Mouse (Mus musculus) neural tube, embryonic 15.5 days (tissue): ENCODE measurements around the gene Tmem150c. TPM values are rescaled to one million over a fixed set of nuclear protein-coding genes. Genes with fewer than 3 reads are reported as not detected.

Experiments
- ATAC-seq: fragments of 200-750 bp; cut with Nextera tagmentation; 2 replicates; pipeline ENCODE4 v1.8.0; 2017; ENCODE audit warnings: mild to moderate bottlenecking, moderate TSS enrichment, moderate library complexity; ENCODE audit not compliant: low FRiP score
- H3K27ac ChIP-seq: fragments of 300-500 bp; sonication (generic); replicated peaks from 2 replicates; pipeline ENCODE4 v1.5.1; 2015; ENCODE audit warnings: mild to moderate bottlenecking, inconsistent platforms
- H3K27me3 ChIP-seq: fragments of 300-500 bp; sonication (generic); replicated peaks from 2 replicates; pipeline ENCODE4 v1.6.1; 2015; ENCODE audit warnings: inconsistent platforms
- H3K36me3 ChIP-seq: fragments of 300-500 bp; sonication (generic); 2 replicates; pipeline ENCODE4 v1.6.1; 2015; ENCODE audit warnings: inconsistent platforms
- H3K4me1 ChIP-seq: fragments of 300-500 bp; sonication (generic); 2 replicates; pipeline ENCODE4 v1.6.1; 2015; ENCODE audit warnings: inconsistent platforms
- H3K4me2 ChIP-seq: fragments of 300-500 bp; sonication (generic); 2 replicates; pipeline ENCODE4 v1.6.1; 2015; ENCODE audit warnings: inconsistent platforms, mild to moderate bottlenecking, moderate library complexity
- H3K4me3 ChIP-seq: fragments of 300-500 bp; sonication (generic); replicated peaks from 2 replicates; pipeline ENCODE4 v1.5.1; 2015; ENCODE audit warnings: mild to moderate bottlenecking, inconsistent platforms
- H3K9ac ChIP-seq: fragments of 300-500 bp; sonication (generic); replicated peaks from 2 replicates; pipeline ENCODE4 v1.6.1; 2015; ENCODE audit warnings: mild to moderate bottlenecking, inconsistent platforms
- H3K9me3 ChIP-seq: fragments of 300-500 bp; sonication (generic); replicated peaks from 2 replicates; pipeline ENCODE4 v1.6.1; 2016; ENCODE audit warnings: inconsistent platforms
- WGBS: fragments of 180-500 bp; shearing (Covaris S2); methylation state at CpG from one replicate; pipeline ENCODE4 v1.1.7; 2015; ENCODE audit warnings: mixed read lengths; 5-methylcytosine and 5-hydroxymethylcytosine counted together
- polyA plus RNA-seq: library from polyadenylated mRNA; unstranded; fragments of >200 nt; fragmentation: Nextera tagmentation; extraction: Ambion mirVana; gene quantifications from 2 replicates; pipeline ENCODE4 v1.2.1, GENCODE M21; 2015

Tmem150c gene
- polyA plus RNA-seq, 1 experiment from 2014 or later: 35.0 TPM

- Histone ChIP-seq H3K4me3 (no peak overlapping the region), H3K27ac (no peak overlapping the region), H3K4me1 (peaks cover 8% of the 10 kb centered on the region), H3K27me3 (no peaks in the 10 kb centered on the region), H3K9ac (no peak overlapping the region), H3K36me3 (no peaks in the 10 kb centered on the region), H3K9me3 (no peaks in the 10 kb centered on the region), H3K4me2 (no peak overlapping the region)
- 58% methylated on average over 7 of the region's 7 CpGs for WGBS
- ATAC-seq: no peak
These were observed 3.8 kb upstream of the Tmem150c start for GRCm38 (mm10) chr5:100163368-100163767.

GRCm38 (mm10) chr5:100162857-100163256, 3.2 kb upstream of the Tmem150c start:
- H3K36me3 ChIP-seq: no peaks in the 10 kb centered on the region
- H3K4me1 ChIP-seq: peaks cover 10% of the 10 kb centered on the region
- no peaks in the 10 kb centered on the region for H3K27me3 ChIP-seq
- H3K9me3 ChIP-seq: no peaks in the 10 kb centered on the region
- ATAC-seq: no peak
- no peak overlapping the region for H3K4me3 ChIP-seq
- H3K4me2 ChIP-seq: no peak overlapping the region
- 82% methylated on average over 3 of the region's 3 CpGs for WGBS
- H3K9ac ChIP-seq: no peak overlapping the region
- H3K27ac ChIP-seq: no peak overlapping the region

DNA sequence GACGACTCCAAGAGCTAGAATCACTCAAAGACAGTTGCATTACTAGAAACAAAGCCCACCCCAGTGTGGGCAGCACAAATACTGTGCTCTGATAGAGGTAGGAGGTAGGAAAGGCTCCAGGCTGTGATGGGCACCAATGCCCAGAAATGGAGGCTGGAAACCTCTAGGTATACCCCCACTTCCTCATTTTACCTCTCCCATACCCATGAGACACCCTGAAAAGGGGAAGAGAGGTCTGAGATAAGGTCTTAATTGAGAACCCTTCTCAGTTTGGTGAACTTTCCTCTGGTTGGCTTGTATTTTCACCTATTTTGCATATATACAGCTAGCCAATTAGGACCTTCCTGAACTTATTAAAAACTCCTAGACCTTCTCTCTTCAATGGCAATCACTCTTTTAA, 2.4 kb upstream of the Tmem150c start:
- Histone ChIP-seq H3K9me3 (no peaks in the 10 kb centered on the region), H3K9ac (no peak overlapping the region), H3K4me2 (no peak overlapping the region), H3K4me1 (peaks cover 14% of the 10 kb centered on the region), H3K36me3 (no peaks in the 10 kb centered on the region), H3K27ac (no peak overlapping the region), H3K4me3 (no peak overlapping the region), H3K27me3 (no peaks in the 10 kb centered on the region)
- ATAC-seq: no peak
- WGBS: 69% methylated on average over 1 of the region's 1 CpGs

DNA sequence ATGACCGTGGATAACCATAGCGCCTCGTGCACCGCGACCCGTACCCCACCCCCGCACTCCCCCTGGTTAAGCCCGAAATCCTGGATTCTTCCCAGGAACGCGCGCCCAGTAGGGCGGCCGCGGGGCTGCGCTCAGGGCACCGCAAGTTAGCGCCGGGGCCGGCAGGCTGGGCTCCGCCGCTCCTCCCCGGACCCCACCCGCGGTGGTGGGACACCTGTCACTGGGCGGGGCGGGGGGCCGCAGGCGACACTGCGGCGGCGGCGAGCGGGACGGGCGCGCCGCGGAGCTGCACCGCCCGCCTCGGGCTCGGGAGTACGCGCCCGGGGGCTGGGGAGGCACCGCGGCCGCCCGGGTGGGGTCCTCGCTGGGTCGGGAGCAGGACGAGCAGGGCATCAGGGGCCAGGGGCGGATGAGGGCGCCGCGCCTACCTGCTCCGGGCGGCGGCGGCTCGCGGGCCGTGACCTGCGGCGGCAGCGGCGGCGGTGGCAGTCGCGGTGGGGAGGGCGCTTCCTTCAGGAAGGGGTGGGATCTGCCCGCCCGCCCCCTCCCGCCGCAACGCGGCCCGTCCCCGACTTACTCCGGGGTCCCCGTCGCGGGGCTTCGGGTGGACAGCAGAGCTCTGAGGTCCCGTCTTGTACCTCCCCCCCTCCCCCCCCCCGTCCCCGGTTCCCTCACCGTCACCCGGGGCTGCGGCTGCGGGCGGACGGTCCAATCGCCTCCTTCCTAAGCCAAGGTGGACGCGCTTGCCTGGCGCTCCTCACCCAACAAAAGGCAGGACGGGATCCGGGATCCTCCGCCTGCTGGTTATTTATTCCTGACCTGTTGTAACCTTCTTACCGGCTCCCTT, 594 bp downstream of the Tmem150c start:
- Histone ChIP-seq H3K4me2 (peak overlapping the region; percentile 93), H3K4me3 (peak overlapping the region; percentile 86), H3K36me3 (no peaks in the 10 kb centered on the region), H3K9me3 (no peaks in the 10 kb centered on the region), H3K27me3 (no peaks in the 10 kb centered on the region), H3K27ac (peak overlapping the region; percentile 73), H3K4me1 (peaks cover 19% of the 10 kb centered on the region), H3K9ac (peak overlapping the region; percentile 79)
- ATAC-seq: peak; percentile 81
- WGBS: under 1% methylated on average over 60 of the region's 101 CpGs

DNA sequence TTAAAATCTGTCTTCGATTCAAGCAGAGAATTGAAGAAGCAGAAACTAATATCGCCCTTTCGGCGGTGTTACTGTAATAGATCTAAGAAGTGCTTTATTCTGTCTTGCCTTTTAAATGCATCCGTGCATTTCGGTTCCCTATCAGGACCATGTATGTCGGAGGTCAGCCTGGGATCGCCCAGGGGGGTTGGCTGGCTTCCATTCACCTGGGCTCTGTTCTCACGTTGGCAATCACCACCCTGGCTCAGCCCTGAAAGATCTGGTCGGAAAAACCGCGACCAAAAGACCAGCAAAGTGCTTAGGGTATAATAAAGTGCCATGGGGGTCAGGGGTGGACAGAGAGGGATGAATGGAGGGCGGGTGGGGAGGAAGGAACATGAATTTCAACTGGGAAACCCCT, 1.3 kb downstream of the Tmem150c start:
- peak overlapping the region; percentile 86 for H3K4me3 ChIP-seq
- no peaks in the 10 kb centered on the region for H3K27me3 ChIP-seq
- 0 out of 2 replicates have a peak overlapping the region, but pooled peaks have one; percentile 73 for H3K27ac ChIP-seq
- no peaks in the 10 kb centered on the region for H3K9me3 ChIP-seq
- H3K36me3 ChIP-seq: no peaks in the 10 kb centered on the region
- H3K4me2 ChIP-seq: peak overlapping the region; percentile 93
- ATAC-seq: no peak; the same call in 1 of the 2 replicates
- H3K9ac ChIP-seq: peak overlapping the region; percentile 79
- peaks cover 19% of the 10 kb centered on the region for H3K4me1 ChIP-seq
- 10% methylated on average over 13 of the region's 13 CpGs for WGBS

DNA sequence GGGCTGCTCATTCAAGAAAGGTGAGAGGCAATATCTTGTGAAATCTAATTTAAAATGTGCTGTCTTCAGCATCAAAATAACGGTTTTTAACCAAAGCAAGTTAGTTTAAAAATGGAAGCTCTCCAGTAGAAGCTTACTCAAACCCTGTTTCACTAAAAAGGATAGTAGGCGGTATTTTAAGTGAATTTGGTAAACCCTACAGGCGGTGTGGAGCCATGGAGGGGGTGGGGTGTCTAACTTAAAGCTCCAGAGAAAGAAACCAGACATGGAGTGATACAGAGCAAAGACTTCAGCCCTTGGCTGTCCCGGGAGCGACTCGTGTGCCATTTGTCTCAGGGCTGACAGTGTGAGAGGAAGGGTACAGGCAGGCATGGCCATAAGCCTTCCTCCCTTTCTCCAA, 4.0 kb downstream of the Tmem150c start:
- Histone ChIP-seq H3K4me1 (peaks cover 19% of the 10 kb centered on the region), H3K9me3 (no peaks in the 10 kb centered on the region), H3K9ac (no peak overlapping the region), H3K4me2 (no peak overlapping the region), H3K27me3 (no peaks in the 10 kb centered on the region), H3K36me3 (no peaks in the 10 kb centered on the region), H3K27ac (no peak overlapping the region), H3K4me3 (no peak overlapping the region)
- WGBS: 79% methylated on average over 6 of the region's 6 CpGs
- no peak for ATAC-seq

- H3K9me3 ChIP-seq: no peaks in the 10 kb centered on the region
- H3K4me2 ChIP-seq: no peak overlapping the region
- H3K9ac ChIP-seq: no peak overlapping the region
- WGBS: 84% methylated on average over 3 of the region's 3 CpGs
- no peaks in the 10 kb centered on the region for H3K36me3 ChIP-seq
- no peak for ATAC-seq
- H3K27ac ChIP-seq: no peak overlapping the region
- H3K4me1 ChIP-seq: peaks cover 5% of the 10 kb centered on the region; the same call in 1 of the 2 replicates
- H3K27me3 ChIP-seq: no peaks in the 10 kb centered on the region
- no peak overlapping the region for H3K4me3 ChIP-seq
These were observed 9.6 kb downstream of the Tmem150c start for GRCm38 (mm10) chr5:100149967-100150366.

GRCm38 (mm10) chr5:100144836-100145235, 14.8 kb downstream of the Tmem150c start:
- no peak for ATAC-seq
- H3K4me2 ChIP-seq: no peak overlapping the region
- no peaks in the 10 kb centered on the region for H3K36me3 ChIP-seq
- no peak overlapping the region for H3K9ac ChIP-seq
- no peak overlapping the region for H3K4me3 ChIP-seq
- no peak overlapping the region for H3K27ac ChIP-seq
- WGBS: 88% methylated on average over 7 of the region's 7 CpGs
- H3K27me3 ChIP-seq: no peaks in the 10 kb centered on the region
- H3K9me3 ChIP-seq: no peaks in the 10 kb centered on the region
- peaks cover 5% of the 10 kb centered on the region; the same call in 1 of the 2 replicates for H3K4me1 ChIP-seq

DNA sequence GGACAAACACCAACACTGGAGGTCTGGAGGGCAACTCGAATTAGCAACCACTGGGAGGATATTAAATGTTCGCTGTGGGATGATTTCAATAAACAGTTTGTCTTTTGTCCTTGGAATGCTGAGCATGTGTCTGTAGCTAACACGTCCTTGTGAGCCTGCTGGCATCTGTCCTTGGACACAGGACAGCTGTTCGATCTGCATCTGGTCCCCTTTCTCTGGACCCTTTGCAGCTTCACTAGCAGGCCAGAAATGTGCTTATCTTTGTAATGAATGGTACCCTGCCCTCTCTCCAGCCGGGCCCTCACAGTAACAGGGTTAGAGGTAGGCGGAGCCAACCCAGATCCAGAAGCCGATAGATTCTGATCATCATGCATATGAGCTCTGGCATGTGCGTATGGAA, 32.3 kb downstream of the Tmem150c start:
- Histone ChIP-seq H3K9ac (no peak overlapping the region), H3K27me3 (no peaks in the 10 kb centered on the region), H3K4me3 (no peak overlapping the region), H3K36me3 (no peaks in the 10 kb centered on the region), H3K4me1 (peaks cover 9% of the 10 kb centered on the region), H3K4me2 (no peak overlapping the region), H3K9me3 (no peaks in the 10 kb centered on the region), H3K27ac (peak overlapping the region; percentile 33; the same call in 1 of the 2 replicates)
- WGBS: 65% methylated on average over 8 of the region's 8 CpGs
- no peak for ATAC-seq

DNA sequence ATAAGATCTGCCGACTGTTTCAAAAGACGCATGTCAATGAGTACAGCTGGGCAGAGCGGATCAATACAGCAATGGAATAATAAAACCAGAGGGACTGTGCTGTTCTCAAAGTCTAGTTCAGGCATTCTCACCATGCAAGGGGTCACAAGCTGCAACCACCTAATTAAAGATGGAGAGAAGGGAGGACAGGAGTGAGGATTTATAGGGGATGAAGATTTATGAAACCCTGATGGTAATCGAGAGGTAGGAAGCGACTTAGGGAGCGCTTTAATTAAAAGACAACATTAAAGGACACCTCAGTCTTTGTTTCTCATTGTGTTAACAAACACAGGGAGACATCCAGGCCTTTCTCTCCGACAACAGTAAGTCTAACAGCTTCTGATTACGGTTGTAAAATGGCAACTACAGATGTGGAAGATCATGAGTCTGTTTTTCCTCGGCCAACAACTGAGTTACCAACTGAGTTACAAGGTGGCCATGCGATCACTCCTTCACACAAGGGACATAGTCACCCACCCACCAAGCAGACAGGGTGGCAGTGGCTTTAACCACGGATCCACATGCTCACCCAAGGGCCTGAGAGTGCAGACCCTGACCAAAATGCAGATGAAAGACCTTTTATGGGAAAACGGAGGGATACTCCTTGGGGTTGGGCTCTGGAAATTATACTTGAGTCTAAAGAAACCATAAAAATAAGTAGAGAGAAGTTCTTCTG, 34.0 kb downstream of the Tmem150c start:
- WGBS: 46% methylated on average over 12 of the region's 12 CpGs
- no peaks in the 10 kb centered on the region for H3K27me3 ChIP-seq
- no peak for ATAC-seq
- H3K4me2 ChIP-seq: no peak overlapping the region
- H3K4me3 ChIP-seq: no peak overlapping the region
- no peak overlapping the region for H3K27ac ChIP-seq
- no peaks in the 10 kb centered on the region for H3K9me3 ChIP-seq
- no peaks in the 10 kb centered on the region for H3K36me3 ChIP-seq
- no peak overlapping the region for H3K9ac ChIP-seq
- peaks cover 17% of the 10 kb centered on the region for H3K4me1 ChIP-seq

DNA sequence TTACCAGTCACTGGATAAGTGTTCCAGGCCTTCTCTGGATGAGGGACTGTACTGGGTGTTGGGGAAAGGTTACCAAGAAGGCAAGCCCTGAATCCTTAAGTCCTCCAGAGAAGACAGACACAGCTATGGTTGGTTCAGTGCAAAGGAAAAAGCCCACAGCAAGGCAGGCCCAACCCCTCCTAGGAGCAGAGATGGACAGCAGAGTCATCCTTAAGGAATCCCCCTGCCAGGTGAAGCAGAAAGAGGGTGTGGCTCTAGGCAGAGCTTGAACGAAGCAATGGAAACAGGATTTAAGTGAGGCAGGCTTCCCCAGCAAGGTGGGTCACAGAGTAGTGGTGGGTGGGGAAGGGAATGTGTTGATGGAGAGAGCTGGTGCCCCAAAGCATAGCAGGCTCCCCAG, 35.1 kb downstream of the Tmem150c start:
- Histone ChIP-seq H3K36me3 (no peaks in the 10 kb centered on the region), H3K4me1 (peaks cover 21% of the 10 kb centered on the region), H3K9ac (no peak overlapping the region), H3K4me2 (no peak overlapping the region), H3K27ac (no peak overlapping the region), H3K4me3 (no peak overlapping the region), H3K27me3 (no peaks in the 10 kb centered on the region), H3K9me3 (no peaks in the 10 kb centered on the region)
- 67% methylated on average over 1 of the region's 1 CpGs for WGBS
- no peak for ATAC-seq

DNA sequence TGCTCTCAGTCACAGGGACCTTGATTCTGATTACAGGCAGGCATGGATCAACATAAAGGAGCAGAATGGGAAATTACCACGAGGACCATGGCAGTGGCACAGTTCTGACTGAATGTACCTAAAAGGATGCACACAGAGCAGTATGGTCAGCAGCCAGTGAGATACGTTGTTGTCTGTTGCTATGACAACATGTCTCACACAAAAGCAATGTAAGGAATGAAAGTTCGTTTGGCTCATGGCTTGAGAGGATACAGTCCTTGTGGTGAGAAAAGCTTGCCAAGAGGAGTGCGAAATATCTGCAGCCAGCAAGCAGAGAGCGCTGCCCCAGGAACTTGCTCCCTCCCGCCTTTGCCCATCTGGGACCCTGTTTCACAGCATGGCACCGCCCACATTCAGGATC, 36.3 kb downstream of the Tmem150c start:
- Histone ChIP-seq H3K27me3 (no peaks in the 10 kb centered on the region), H3K4me3 (no peak overlapping the region), H3K27ac (no peak overlapping the region), H3K4me1 (peaks cover 22% of the 10 kb centered on the region), H3K4me2 (no peak overlapping the region), H3K9ac (no peak overlapping the region), H3K9me3 (no peaks in the 10 kb centered on the region), H3K36me3 (no peaks in the 10 kb centered on the region)
- 41% methylated on average over 7 of the region's 7 CpGs for WGBS
- no peak for ATAC-seq
